Mouse (Mus musculus): ENCODE data around the gene Mark3. TPM values are rescaled to one million over a fixed set of nuclear protein-coding genes. Genes with fewer than 3 reads are reported as not detected.
"Not testable (repeated sequence)": the region's sequence is repeated elsewhere in the genome, so short reads cannot be mapped to it uniquely, and the experiment has no call there.

Mark3 gene
- total RNA-seq, 2 experiments from 2014 or later = 62.1 to 72.5 TPM

DNA sequence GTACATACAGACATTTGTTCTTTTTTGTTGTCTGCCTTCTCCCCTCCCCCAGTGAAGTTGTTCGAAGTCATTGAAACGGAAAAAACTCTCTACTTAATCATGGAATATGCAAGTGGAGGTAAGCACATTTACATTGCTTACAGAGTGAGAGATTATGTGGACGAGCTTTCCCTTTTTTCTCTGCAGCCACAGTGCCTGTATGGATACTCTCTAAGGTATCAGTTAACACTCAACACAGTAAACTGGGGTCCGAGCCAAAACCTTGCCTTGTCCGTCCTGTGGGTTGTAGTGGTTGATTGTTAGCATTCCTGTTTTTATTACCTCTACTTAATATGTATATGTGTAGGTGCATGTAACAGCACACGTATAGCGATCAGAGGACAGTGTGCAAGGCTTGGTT, 43.9 kb downstream of the Mark3 start:
- DNase-seq (ENCODE audit: low spot score in 2 of 2) = no peak

DNA sequence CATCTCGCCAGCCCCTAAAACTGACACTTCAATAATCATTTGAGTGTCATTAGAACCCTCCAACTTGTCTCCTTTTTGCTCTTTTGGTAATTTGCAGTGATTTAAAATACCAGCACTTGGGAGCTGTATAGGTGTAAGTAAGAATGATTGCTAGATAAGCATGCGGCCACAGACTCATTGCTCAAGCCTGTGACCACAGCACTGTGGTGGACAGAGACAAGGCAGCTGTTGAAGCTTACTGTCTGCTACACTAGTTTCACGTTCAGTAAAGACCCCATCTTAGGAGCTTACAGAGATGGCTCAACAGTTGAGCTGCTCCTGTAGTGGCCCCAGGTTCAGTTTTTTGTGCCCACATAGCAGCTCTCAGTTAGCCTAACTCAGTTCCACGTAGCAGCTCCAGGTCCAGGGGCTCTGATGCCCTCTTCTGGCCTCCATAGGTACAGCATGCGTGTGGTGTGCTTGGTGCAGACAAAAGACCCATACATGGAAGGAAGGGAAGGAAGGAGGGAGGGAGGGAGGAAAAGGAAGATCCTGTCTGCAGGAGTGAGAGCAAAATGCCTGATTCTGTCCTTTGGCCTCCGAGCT, 73.8 kb downstream of the Mark3 start:
- peak; percentile 34 to 58 for DNase-seq (ENCODE audit: low spot score in 2 of 2)

DNA sequence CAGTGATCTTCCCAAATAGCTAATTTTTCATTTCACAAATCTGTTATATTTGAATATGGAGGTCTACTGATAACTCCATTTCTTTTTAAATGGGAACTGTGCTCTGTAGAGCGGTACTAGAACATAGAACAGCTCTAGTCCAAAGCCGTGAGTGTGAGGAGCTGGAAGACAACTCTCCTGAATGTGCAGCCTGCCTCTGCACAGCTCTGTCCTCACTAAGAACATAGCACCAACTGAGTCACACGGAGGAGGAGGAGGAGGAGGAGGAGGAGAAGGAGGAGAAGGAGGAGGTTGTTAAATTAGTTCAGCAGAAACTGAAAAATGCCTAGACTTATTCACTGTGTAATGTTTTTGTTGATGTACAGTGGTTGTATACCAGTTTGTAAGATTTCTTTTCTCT, 78.6 kb downstream of the Mark3 start:
- DNase-seq (ENCODE audit: low spot score in 2 of 2) = no peak

DNA sequence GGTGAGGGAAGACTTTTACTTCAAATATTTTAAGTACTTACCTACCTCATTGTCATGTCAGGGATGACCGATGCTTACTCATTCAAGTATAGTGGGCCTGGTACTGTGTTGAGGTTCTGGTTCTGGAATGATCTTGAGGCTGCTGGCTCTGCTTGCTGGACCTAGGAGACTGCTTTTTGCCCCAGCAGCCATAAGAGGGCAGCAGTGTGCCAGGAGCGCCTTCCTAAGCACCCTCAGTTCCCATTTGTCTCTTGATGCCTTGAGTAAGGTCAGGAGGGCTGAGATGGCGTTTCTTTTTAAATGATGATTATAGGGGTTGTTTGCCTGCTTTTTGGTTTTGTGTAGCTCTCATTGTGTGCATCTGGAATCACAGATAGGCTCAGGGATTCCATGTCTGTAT, 79.1 kb downstream of the Mark3 start:
- peak; percentile 42 to 68 for DNase-seq (ENCODE audit: low spot score in 2 of 2)

DNA sequence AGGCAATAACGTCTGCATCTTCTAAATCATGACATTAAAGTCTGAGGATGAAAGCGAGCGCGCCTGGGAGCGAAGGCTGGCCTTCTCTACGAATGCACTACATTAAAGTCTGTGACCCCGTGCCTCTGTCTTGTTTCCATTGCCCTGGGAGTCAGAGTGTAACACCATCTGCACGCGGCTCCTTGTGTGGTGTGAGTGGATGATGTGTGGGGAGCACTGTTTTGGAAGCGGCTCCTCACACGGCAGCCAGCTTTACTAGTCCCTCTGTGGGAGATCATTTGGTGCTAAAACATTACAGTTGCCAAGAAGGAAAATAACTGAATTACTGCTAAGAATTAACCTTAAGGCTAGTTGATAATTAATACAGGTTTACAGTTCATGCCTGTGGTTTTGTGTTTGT, 81.4 kb downstream of the Mark3 start:
- DNase-seq (ENCODE audit: low spot score in 2 of 2) = no peak

DNA sequence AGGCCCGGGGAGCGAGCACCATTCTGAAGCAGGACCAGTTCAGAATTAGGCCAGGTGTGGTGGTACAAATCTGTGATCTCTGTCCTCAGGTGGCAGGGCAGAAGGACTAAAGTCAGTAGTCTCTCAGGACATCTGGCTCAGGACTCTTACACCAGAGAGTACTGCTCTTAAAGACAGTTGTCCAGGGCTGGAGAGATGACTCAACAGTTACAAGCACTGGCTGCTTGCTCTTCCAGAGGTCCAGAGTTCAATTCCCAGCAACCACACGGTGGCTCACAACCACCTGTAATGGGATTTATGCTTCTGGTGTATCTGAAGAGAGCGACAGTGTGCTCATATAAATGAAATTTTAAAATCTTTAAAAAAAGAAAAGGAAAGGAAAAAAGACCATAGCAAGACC, 85.0 kb downstream of the Mark3 start:
- no peak for DNase-seq (ENCODE audit: low spot score in 2 of 2)

DNA sequence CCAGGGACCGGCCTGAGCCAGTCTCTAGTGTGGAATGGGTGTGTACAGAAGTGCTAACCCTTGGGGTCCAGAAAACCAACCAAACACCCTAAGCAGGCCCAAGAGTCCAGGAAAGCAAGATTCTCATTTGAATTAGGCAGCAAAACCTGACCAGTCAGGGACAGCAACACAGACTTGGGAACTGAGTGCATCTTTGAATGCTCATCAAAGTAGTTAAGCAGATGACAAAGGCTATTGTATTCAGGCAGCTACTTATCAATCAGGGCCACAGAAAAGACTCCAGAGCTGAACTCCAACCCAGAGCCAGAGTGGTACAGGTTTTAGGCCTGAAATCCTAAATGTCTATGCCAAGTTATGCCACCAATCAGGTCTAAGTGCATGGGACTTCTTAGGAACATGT, 86.3 kb downstream of the Mark3 start:
- no peak for DNase-seq (ENCODE audit: low spot score in 2 of 2)

DNA sequence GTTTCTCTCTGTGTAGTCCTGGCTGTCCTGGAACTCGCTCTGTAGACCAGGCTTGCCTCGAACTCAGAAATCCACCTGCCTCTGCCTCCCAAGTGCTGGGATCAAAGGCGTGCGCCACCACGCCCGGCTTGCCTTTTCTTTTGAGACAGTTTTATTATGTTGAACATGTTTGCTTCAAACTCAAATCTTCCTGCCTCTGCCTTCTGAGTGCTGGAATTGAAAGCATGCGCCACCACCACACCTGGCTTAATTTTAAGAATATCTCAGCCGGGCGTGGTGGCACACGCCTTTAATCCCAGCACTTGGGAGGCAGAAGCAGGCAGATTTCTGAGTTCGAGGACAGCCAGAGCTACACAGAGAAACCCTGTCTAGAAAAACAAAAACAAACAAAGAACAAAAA, 87.2 kb downstream of the Mark3 start:
- DNase-seq (ENCODE audit: low spot score in 2 of 2) = not testable (repeated sequence)

DNA sequence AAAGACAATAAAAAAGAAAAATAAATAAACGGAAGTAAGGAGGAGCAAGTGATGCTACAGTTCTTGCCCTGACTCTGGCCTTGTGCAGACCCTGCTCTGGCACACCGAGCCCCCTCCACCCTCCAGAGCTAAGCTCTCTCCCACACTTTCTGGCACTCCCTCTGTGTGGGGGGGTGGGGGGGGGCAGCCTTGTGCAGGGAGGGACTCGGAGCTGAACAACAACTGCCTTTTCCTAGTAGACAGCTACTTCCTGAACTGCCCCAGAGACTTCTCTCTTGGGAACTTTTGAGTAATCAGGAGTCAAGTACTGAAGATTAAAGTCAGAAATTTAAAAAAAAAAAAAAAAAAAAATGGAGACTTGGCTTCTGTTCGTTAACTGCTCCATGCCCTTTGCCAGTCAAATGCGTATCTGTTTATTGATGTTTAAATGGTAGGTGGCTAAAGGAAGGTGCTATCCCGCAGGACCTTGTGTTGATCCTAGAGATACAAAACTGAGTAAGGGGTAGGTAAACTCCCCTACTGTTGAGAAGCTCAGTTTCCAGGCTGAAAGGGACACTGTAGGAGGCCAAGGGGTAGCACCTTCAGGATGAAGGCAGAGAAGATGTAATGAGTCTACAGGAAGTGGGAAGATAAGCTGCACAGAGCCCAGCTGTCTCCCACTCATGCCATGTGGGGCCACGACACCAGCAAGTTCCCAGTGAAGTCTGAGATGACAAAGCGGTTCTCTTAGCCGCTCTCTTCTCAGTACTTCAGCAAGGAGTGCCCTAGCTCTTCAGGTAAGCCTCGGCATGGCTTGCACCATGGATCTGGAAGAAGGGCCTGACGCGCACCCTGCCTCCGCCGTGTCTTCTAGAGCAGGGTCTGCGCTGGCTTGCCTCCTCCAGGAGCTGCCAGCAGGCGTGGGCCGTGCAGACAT, 89.2 kb downstream of the Mark3 start:
- DNase-seq (ENCODE audit: low spot score in 2 of 2) = no peak

DNA sequence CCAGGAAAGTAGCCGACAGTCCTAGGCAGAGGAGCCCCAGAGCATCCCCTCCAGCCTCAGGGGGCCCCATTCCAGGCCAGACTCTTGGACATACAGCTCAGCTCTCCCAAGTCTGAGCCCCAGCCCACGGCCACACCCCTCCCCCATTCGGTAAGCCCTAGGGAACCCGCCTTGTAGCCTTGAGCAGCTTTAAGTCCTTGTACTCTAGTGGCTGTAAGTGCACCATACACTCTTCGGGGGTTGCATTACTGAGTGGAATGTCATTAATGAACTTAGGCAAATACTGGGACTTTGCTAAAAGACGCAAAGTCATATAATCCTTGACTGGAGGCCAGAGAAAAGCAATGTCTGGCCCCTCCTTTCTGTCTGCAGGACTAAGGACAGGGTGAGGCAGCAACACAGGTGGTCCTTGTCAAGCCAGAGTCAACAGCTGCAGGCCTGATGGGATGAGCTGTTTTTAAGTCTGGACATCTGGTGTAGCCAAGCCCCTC, 89.9 kb downstream of the Mark3 start:
- peak in 1 of 2 experiments; percentile 64 for DNase-seq (ENCODE audit: low spot score in 2 of 2)

DNA sequence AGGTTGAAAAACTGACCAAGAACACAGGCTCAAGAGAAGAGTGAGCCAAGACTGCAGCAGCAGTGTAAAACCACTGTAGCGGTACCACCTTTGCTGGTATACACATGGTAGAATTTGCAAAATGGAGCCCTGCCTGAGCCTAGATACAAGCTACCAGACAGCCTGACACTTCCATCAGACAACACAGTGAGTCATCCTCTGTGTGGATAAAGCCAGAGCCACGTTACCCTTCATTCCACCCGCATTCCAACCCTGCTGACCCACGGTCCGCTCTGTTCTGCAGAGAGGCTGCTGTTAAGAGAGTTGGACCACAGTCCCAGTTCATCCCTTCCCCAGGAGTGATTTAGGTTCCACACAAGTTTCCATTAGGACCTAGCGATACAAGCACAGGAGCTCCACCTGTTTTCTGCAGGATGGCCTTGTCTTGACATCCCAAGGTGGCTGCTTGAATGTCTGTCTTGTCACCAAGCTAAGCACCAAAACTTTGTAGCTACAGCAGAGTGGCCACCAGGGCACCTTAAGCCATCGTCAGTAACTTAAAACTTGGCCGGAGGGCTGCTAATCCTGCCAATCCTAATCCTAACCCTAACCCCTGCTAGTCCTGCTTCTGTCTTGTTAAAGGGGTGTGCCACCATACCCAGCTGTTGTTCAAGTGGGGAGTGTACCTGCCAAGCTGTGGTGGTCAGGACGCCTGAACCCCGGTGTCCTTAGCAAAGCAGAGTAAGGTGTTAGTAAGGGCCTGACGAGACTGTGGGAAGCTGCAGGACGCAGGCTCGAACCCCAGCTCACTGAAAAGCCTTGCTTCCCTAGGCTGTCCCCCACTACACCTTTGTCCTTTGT, 90.9 kb downstream of the Mark3 start:
- no peak for DNase-seq (ENCODE audit: low spot score in 2 of 2)

DNA sequence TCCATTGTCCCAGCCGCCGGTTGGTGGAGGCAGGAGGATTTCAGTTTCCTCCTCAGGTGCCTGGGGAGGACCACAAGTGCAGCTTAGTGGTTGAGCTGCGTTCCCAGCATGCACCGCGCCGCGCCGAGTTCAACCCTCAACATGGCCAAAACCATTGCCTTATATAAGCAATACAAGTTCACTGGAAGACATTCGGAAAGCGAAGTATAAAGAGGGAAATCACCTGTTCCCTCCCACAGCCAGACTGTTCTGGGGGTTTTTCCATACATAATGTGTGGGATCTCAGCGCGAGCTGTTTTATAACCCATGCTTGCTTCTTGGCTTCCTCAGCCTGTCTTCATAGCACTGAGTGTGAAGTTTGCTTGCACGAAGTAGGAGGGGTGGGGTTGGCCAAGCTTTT, 92.1 kb downstream of the Mark3 start:
- no peak for DNase-seq (ENCODE audit: low spot score in 2 of 2)

DNA sequence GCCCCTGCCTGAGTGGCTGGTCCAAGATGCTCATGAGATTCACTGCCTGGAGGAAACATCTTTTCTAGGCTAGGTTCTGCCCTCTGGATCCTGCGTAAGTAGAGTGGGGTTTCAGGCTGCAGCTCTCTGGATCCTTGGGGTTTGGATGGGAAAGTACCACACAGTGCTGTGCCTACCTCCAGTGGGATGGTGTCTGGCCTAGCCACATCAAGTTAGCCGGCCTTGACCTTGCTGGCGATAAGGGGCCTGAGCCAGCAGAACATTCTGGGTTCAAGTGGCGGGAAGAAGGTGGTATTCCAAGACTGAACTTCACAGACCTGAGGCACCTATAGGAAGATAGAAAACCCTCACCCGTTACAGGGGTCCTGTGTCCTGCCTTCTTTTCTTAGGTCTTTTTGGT, 93.1 kb downstream of the Mark3 start:
- no peak for DNase-seq (ENCODE audit: low spot score in 2 of 2)

DNA sequence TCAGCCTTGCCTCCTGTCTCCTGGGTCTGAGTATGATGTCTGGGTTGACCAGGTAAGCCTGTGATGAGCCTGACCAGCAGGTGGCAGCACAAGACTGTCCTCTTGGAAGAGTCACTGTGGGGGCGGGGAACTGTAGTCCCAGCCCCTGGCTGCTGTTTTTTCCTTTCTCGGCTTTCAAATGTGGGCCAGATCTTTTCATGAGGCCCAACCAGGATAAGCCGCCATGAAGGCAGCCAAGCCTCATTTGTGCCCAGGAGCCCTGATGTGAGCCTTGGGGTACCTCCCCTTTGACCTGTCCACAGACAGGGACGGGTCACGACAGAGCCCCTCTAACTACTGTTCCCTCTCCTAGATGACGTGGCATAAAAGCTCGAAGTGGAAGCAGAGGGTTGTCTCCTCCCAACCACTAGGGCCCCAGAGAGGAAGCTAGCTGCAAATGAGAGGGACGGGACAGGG, 94.2 kb downstream of the Mark3 start:
- peak; percentile 96 to 98 for DNase-seq (ENCODE audit: low spot score in 2 of 2)

DNA sequence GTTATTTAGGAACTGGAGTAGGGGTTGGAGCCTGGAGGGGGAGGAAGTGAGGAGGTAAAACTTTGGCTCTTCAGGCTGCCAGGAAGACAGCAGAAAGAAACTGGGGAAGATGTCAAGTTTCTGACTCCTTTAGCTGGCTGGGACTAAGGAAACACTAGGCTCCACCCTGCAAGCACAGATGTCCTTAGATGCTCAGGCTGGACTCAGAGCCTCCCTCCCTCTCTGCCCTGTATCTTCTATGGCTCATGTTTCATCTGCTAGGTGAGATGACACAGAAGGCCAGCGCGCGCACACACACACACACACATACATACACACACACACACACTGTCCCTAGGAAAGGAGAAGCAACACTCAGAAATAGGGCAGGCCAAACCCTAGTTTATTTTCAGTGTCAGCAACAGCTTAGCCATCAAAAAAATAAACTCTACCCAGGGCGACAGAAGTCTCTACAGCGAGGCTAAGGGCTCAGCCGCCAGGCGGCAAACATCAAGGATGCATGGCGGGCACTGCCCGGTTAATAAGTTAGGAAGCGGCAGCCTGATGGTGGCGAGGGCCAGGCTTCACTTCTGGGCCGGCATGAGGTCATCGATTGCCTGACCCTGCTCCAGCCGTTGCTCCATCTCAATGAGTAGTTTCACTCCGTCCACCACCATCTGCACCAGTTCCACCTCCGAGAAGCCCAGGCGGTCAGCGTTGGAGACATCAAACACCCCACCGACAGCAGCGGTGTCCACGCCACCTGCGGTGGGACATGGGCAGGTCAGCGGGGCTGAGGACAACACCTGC, 94.9 kb downstream of the Mark3 start:
- DNase-seq (ENCODE audit: low spot score in 2 of 2) = no peak

DNA sequence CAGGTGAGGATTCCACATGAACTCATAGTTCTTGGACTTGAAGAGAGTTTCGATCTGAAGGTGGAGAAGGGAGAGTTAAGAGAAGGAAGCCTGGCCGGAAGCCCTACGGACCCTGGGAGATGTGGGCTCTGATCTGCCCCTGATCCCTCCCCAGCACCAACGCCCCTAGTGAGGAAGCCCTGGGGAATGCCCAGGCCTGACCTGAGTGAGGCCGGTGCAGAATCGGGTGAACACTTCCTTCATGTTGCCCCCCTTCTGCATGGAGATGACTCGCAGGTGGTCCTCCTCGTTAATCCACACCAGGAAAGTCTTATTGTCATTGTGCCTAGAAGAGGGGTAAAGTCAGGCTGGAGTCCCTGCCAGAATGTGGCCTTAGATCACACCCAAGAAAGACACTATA, 95.6 kb downstream of the Mark3 start:
- DNase-seq (ENCODE audit: low spot score in 2 of 2) = no peak

DNA sequence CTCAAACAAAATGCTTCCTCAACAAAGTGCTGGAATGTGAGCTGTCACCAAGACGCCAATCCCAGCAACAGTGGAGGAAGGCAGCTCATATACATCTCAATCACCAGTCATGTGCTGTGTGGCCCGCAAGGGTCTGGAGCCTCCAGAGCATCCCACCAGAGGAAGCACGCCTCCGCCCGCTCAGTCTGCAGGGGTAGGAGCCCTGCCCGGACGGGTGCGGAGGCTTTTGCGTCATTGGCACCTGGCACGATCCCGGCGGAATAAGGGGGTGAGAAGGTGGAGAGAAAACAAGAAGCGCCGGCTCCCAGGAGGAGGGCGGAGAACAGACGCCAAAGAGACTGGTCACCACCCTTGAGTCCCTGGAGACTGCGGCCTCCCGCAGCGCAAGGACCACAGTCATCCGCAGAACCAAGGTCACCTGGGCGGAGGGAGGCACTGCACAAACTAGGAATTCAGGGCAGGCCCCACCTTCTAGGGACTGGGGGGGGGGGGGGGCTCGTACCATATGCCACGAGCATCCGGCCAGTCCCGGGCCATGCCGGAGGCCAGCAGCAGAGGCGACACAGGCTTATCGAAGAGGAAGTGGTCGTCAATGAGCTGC, 96.1 kb downstream of the Mark3 start:
- no peak for DNase-seq (ENCODE audit: low spot score in 2 of 2)

DNA sequence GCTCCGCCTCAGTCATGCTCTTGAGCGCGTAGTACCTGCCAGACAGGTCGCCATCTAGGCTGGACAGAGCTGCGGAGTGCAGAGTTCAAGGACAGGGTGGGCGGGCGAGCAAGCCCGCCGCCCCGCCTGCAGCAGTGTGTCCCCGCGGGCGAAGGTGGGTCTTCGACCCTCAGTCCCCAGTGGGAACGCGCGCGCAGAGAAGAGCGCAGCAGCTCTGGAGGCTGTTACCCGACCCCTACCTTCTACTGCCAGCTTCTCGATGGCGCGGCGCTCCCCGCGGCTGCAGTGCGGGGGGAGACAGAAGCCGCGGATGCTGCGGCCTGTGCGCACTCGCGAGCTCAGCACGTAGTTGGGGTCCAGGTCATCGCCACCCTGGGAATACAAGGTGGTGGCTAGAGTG, 96.7 kb downstream of the Mark3 start:
- DNase-seq (ENCODE audit: low spot score in 2 of 2) = no peak

DNA sequence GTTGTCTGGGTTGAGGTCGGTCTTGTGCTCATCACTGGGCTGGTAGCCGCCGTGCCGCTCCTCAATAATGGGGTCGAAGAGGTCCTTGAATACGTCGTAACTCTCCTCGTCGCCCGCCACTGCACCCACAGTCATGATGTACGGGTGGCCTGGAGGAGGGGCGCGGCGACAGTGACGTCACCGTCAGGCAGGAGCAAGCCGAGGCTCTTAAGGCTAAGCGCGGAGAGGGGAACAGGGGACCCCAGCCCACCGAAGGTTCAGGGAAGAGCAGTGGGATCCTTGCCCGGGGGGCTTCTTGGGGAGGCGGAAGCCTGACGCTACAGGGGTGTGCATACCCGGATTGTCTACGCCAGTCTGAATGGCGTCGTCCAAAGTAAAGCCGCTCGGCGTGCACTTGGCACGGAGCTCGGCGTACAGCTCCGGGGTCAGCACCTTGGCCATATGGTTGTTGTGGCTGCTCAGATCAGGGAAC, 97.1 kb downstream of the Mark3 start:
- peak in 1 of 2 experiments; percentile 57 for DNase-seq (ENCODE audit: low spot score in 2 of 2)

DNA sequence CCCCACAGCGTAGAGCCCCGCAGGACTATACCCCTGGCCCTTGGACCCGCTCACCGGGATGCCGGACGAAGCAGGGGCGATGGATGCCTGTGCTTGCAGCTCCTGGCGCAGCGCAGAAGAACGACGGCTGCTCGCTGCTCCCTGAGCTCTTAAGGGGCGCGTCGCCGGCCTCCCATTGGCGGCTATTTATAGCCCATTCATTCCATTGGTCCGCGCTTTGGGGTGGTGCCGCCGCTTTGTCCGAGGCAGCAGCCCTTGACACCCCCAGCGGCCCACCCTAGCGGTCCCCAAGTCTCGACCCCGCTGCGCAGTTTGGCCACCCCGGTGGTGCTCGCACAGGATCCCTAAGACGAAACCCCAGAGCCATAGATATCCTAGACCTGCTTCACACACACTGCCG, 97.9 kb downstream of the Mark3 start, which contains the start of gene Ckb:
TSS of gene Ckb (minus strand) at position 163 of the 400 bp plus-strand sequence.
- DNase-seq (ENCODE audit: low spot score in 2 of 2) = peak in 1 of 2 experiments; percentile 79

Measured in gastrocnemius, postnatal 4 days (tissue).